Mouse (Mus musculus) ES-Bruce4 (cell line): ENCODE results near the gene Frmd4a. TPM values are rescaled to one million over a fixed set of nuclear protein-coding genes. Genes with fewer than 3 reads are reported as not detected.

Experiments
- H3K27ac ChIP-seq: 2 replicates; pipeline ENCODE4 v1.5.1; 2012; ENCODE audit warnings: low read length, inconsistent platforms; ENCODE audit not compliant: insufficient read depth
- H3K27me3 ChIP-seq: 2 replicates; pipeline ENCODE4 v1.6.1; 2012; ENCODE audit warnings: mild to moderate bottlenecking, low read length, inconsistent platforms; ENCODE audit not compliant: control insufficient read depth, poor library complexity, insufficient read depth, severe bottlenecking
- H3K36me3 ChIP-seq: 2 replicates; pipeline ENCODE4 v1.6.1; 2012; ENCODE audit warnings: inconsistent platforms, mild to moderate bottlenecking, low read length, moderate library complexity; ENCODE audit not compliant: control insufficient read depth, poor library complexity, insufficient read depth, severe bottlenecking
- H3K4me1 ChIP-seq: one replicate; pipeline ENCODE4 v1.8.1; 2011; ENCODE audit warnings: low read length; ENCODE audit not compliant: control insufficient read depth, insufficient read depth
- H3K4me3 ChIP-seq: 2 replicates; pipeline ENCODE4 v1.5.1; 2011; ENCODE audit warnings: low read depth, mild to moderate bottlenecking, low read length
- H3K9ac ChIP-seq: 2 replicates; pipeline ENCODE4 v1.6.1; 2012; ENCODE audit warnings: low read depth, mild to moderate bottlenecking, inconsistent platforms; ENCODE audit not compliant: poor library complexity, severe bottlenecking
- H3K9me3 ChIP-seq: replicated peaks from 2 replicates; pipeline ENCODE4 v1.6.1; 2012; ENCODE audit warnings: mild to moderate bottlenecking, low read length, inconsistent platforms; ENCODE audit not compliant: control insufficient read depth, poor library complexity, insufficient read depth, severe bottlenecking
- CTCF ChIP-seq: IDR thresholded peaks from one replicate; pipeline ENCODE4 v1.8.1; 2011; ENCODE audit warnings: low read depth, low read length
- EP300 ChIP-seq: IDR thresholded peaks from 2 replicates; pipeline ENCODE4 v1.6.1; 2011; ENCODE audit warnings: low read depth, low read length; ENCODE audit not compliant: insufficient read depth
- POLR2A ChIP-seq: IDR thresholded peaks from one replicate; pipeline ENCODE4 v1.8.1; 2011; ENCODE audit warnings: low read length; ENCODE audit not compliant: insufficient read depth
- polyA plus RNA-seq: library from polyadenylated mRNA; stranded (reverse); fragments of >200 nt; gene quantifications from 2 replicates; pipeline ENCODE4 v1.2.4, GENCODE M21; 2011; ENCODE audit warnings: low read depth; ENCODE audit not compliant: missing spikeins, insufficient read depth, insufficient read length

The Frmd4a gene
- polyA plus RNA-seq, 1 experiment = 5.6 TPM

DNA sequence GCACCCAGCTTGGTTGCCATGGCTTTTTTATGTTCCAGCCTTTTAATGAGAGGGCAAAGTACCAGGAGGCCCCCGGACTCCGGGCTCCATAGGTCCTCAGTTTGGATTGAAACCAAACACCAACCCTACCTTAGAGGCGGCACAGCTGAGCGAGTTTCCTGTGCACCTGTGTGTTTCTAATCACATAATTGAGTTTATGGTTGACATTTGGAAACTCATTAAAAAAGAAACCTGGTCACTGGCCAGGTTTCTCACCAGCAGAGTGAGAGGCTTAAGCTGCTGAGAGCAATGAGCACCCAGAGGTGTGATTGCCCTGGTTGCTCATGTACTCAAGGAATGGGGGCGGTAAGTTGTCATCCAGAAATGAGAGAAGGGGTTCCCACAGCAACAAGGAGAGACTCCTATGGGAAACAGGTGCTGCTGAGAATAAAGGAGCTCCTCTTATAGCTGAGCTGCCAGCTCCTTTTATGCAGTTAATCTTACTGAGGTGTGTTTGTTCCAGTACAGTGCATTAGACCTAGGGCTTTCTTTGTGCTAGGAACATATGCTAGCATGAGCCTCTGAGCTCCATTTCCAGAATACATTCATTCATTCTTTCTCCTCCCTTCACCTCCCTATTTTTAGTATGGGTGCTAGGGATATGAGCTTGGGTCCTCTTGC is 529.6 kb downstream of the Frmd4a start:
- Histone ChIP-seq H3K27ac (no peak overlapping the region), H3K4me1 (peaks cover 2% of the 10 kb centered on the region), H3K27me3 (no peaks in the 10 kb centered on the region), H3K9me3 (peaks cover 8% of the 10 kb centered on the region; the same call in 1 of the 2 replicates), H3K9ac (no peak overlapping the region), H3K4me3 (no peak overlapping the region), H3K36me3 (no peaks in the 10 kb centered on the region)
- TF ChIP-seq POLR2A (no peak), EP300 (no peak), CTCF (no peak)

GRCm38 (mm10) chr2:4549271-4549670 is 531.8 kb downstream of the Frmd4a start:
- H3K9me3 ChIP-seq = peaks cover 8% of the 10 kb centered on the region; the same call in 1 of the 2 replicates
- TF ChIP-seq CTCF = no peak
- peak; percentile 77 for TF ChIP-seq EP300
- TF ChIP-seq POLR2A = no peak
- no peak overlapping the region for H3K9ac ChIP-seq
- no peaks in the 10 kb centered on the region for H3K27me3 ChIP-seq
- H3K36me3 ChIP-seq = no peaks in the 10 kb centered on the region
- H3K4me3 ChIP-seq = no peak overlapping the region
- no peak overlapping the region for H3K27ac ChIP-seq
- H3K4me1 ChIP-seq = peaks cover 2% of the 10 kb centered on the region

- no peaks in the 10 kb centered on the region for H3K36me3 ChIP-seq
- H3K4me3 ChIP-seq = no peak overlapping the region
- peaks cover 8% of the 10 kb centered on the region; the same call in 1 of the 2 replicates for H3K9me3 ChIP-seq
- no peak overlapping the region for H3K27ac ChIP-seq
- H3K4me1 ChIP-seq = peaks cover 2% of the 10 kb centered on the region
- no peak overlapping the region for H3K9ac ChIP-seq
- no peaks in the 10 kb centered on the region for H3K27me3 ChIP-seq
- TF ChIP-seq EP300 (no peak), POLR2A (no peak), CTCF (no peak)
These were observed 532.7 kb downstream of the Frmd4a start for GRCm38 (mm10) chr2:4550017-4550763.

GRCm38 (mm10) chr2:4551438-4551837 is 533.9 kb downstream of the Frmd4a start:
- no peaks in the 10 kb centered on the region for H3K27me3 ChIP-seq
- H3K9me3 ChIP-seq = peaks cover 8% of the 10 kb centered on the region; the same call in 1 of the 2 replicates
- no peaks in the 10 kb centered on the region for H3K36me3 ChIP-seq
- TF ChIP-seq POLR2A (no peak), CTCF (no peak), EP300 (no peak)
- H3K9ac ChIP-seq = no peak overlapping the region
- no peak overlapping the region for H3K4me3 ChIP-seq
- no peak overlapping the region for H3K27ac ChIP-seq
- peaks cover 2% of the 10 kb centered on the region for H3K4me1 ChIP-seq

- Histone ChIP-seq H3K9ac (no peak overlapping the region), H3K4me3 (no peak overlapping the region), H3K36me3 (no peaks in the 10 kb centered on the region), H3K27ac (no peak overlapping the region), H3K27me3 (no peaks in the 10 kb centered on the region), H3K9me3 (peaks cover 8% of the 10 kb centered on the region; the same call in 1 of the 2 replicates), H3K4me1 (peaks cover 2% of the 10 kb centered on the region)
- TF ChIP-seq EP300 (no peak), POLR2A (no peak), CTCF (no peak)
These were observed 534.3 kb downstream of the Frmd4a start for GRCm38 (mm10) chr2:4551866-4552265.

- Histone ChIP-seq H3K27ac (no peak overlapping the region), H3K9ac (no peak overlapping the region), H3K4me3 (no peak overlapping the region), H3K9me3 (peaks cover 8% of the 10 kb centered on the region; the same call in 1 of the 2 replicates), H3K36me3 (no peaks in the 10 kb centered on the region), H3K4me1 (peaks cover 2% of the 10 kb centered on the region), H3K27me3 (no peaks in the 10 kb centered on the region)
- TF ChIP-seq EP300 = no peak
- TF ChIP-seq CTCF = no peak
- TF ChIP-seq POLR2A = no peak
These were observed 535.0 kb downstream of the Frmd4a start for GRCm38 (mm10) chr2:4552486-4552885.
